Mouse (Mus musculus) lung, postnatal 0 days (tissue): ENCODE measurements at regions not wholly inside any gene's neighbourhood (a gene's known extent, or its start where the extent isn't known, plus 50 kb on each side); places are given as distances from the start of the nearest gene placed in this dataset.

Source experiments
- CTCF ChIP-seq: IDR thresholded peaks from 2 replicates; pipeline ENCODE4 v1.5.1; 2016; ENCODE audit warnings: antibody characterized with exemption, mild to moderate bottlenecking
- EP300 ChIP-seq: IDR thresholded peaks from 2 replicates; pipeline ENCODE4 v1.6.1; 2016; ENCODE audit warnings: antibody characterized with exemption, mild to moderate bottlenecking, control low read depth

GRCm38 (mm10) chr11:26967427-26967826, 373.6 kb upstream of the Vrk2 start:
- TF ChIP-seq CTCF (no peak), EP300 (no peak)
